Mouse (Mus musculus) gastrocnemius, postnatal 10 days (tissue): ENCODE measurements around the gene Mlph. TPM values are rescaled to one million over a fixed set of nuclear protein-coding genes. Genes with fewer than 3 reads are reported as not detected.

Experiments
- DNase-seq: peaks from one replicate; pipeline ENCODE4 v3.0.0; 2021; ENCODE audit warnings: mixed read lengths
- total RNA-seq, 2 experiments: library from RNA; stranded (reverse); gene quantifications; 2 replicates each; pipeline ENCODE4 v1.2.3; 2021

The Mlph gene
- total RNA-seq, 2 experiments from 2014 or later, result 0.31 to 0.50 TPM

GRCm38 (mm10) chr1:90909161-90909560 is 5.7 kb upstream of the Mlph start:
- DNase-seq, result peak; percentile 36

- DNase-seq, result peak; percentile 62
Measured at GRCm38 (mm10) chr1:90909631-90910152, 5.2 kb upstream of the Mlph start.

- no peak for DNase-seq
Measured at GRCm38 (mm10) chr1:90913231-90913630, 1.7 kb upstream of the Mlph start.

- no peak for DNase-seq
Measured at GRCm38 (mm10) chr1:90917509-90917908, 2.6 kb downstream of the Mlph start.

- no peak for DNase-seq
Measured at GRCm38 (mm10) chr1:90921687-90922086, 6.8 kb downstream of the Mlph start.

- DNase-seq, result no peak
Measured at GRCm38 (mm10) chr1:90926030-90926429, 11.1 kb downstream of the Mlph start.

- DNase-seq, result no peak
Measured at GRCm38 (mm10) chr1:90927308-90927707, 12.4 kb downstream of the Mlph start.

GRCm38 (mm10) chr1:90927929-90928574 is 13.2 kb downstream of the Mlph start:
- DNase-seq, result no peak

- DNase-seq, result peak; percentile 89
Measured at GRCm38 (mm10) chr1:90928575-90928934, 13.7 kb downstream of the Mlph start.

- no peak for DNase-seq
Measured at GRCm38 (mm10) chr1:90933001-90933400, 18.1 kb downstream of the Mlph start.

- no peak for DNase-seq
Measured at GRCm38 (mm10) chr1:90936990-90937389, 22.1 kb downstream of the Mlph start.

- no peak for DNase-seq
Measured at GRCm38 (mm10) chr1:90939980-90940379, 25.1 kb downstream of the Mlph start.

GRCm38 (mm10) chr1:90945171-90945570 is 30.3 kb downstream of the Mlph start:
- no peak for DNase-seq

GRCm38 (mm10) chr1:90947252-90947651 is 32.4 kb downstream of the Mlph start:
- no peak for DNase-seq

GRCm38 (mm10) chr1:90949309-90949708 is 34.4 kb downstream of the Mlph start:
- DNase-seq, result no peak

GRCm38 (mm10) chr1:90951670-90952069 is 36.8 kb downstream of the Mlph start:
- no peak for DNase-seq

GRCm38 (mm10) chr1:90952808-90953207 is 37.9 kb downstream of the Mlph start, which contains the start of gene Prlh:
Gene Prlh, plus strand, starts transcription at chr1:90953108.
- no peak for DNase-seq

GRCm38 (mm10) chr1:90953688-90954087 is 38.8 kb downstream of the Mlph start:
- DNase-seq, result no peak

GRCm38 (mm10) chr1:90956245-90957096 is 41.6 kb downstream of the Mlph start:
- DNase-seq, result peak; percentile 61

- DNase-seq, result no peak
Measured at GRCm38 (mm10) chr1:90962526-90962925, 47.6 kb downstream of the Mlph start.

GRCm38 (mm10) chr1:90962994-90963393 is 48.1 kb downstream of the Mlph start:
- DNase-seq, result no peak

GRCm38 (mm10) chr1:90967583-90967982 is 52.7 kb downstream of the Mlph start:
- peak; percentile 53 for DNase-seq

- DNase-seq, result no peak
Measured at GRCm38 (mm10) chr1:90968649-90969048, 53.8 kb downstream of the Mlph start.
